Mouse (Mus musculus) thymus, adult 2 months (tissue): ENCODE measurements around the gene Dnm3.

ENCODE experiments used
- CTCF ChIP-seq: fragments of 200-500 bp; IDR thresholded peaks from 2 replicates; pipeline ENCODE4 v1.5.1; 2012; ENCODE audit warnings: mild to moderate bottlenecking, control low read depth, low read length, moderate library complexity, borderline replicate concordance; ENCODE audit not compliant: control insufficient read depth, poor library complexity, insufficient read depth; ENCODE audit errors: extremely low read depth
- POLR2A ChIP-seq: fragments of 200-500 bp; IDR thresholded peaks from 2 replicates; pipeline ENCODE4 v1.6.1; 2012; ENCODE audit warnings: mild to moderate bottlenecking, low read length, control low read depth, moderate library complexity; ENCODE audit not compliant: control insufficient read depth, poor library complexity, insufficient read depth; ENCODE audit errors: extremely low read depth

- TF ChIP-seq CTCF, result no peak
- no peak for TF ChIP-seq POLR2A
Observed at GRCm38 (mm10) chr1:162039808-162040207, 438.0 kb downstream of the Dnm3 start.
